Mouse (Mus musculus) spleen, adult 2 months (tissue): ENCODE measurements around the gene Stac2.

ENCODE experiments used
- CTCF ChIP-seq: fragments of 200-500 bp; IDR thresholded peaks from 2 replicates; pipeline ENCODE4 v1.5.1; 2011; ENCODE audit warnings: mild to moderate bottlenecking, inconsistent platforms; ENCODE audit not compliant: insufficient read depth, insufficient read length, insufficient replicate concordance; ENCODE audit errors: extremely low read depth
- POLR2A ChIP-seq: fragments of 200-500 bp; IDR thresholded peaks from 2 replicates; pipeline ENCODE4 v1.6.1; 2011; ENCODE audit warnings: low read depth, low read length, inconsistent platforms

DNA sequence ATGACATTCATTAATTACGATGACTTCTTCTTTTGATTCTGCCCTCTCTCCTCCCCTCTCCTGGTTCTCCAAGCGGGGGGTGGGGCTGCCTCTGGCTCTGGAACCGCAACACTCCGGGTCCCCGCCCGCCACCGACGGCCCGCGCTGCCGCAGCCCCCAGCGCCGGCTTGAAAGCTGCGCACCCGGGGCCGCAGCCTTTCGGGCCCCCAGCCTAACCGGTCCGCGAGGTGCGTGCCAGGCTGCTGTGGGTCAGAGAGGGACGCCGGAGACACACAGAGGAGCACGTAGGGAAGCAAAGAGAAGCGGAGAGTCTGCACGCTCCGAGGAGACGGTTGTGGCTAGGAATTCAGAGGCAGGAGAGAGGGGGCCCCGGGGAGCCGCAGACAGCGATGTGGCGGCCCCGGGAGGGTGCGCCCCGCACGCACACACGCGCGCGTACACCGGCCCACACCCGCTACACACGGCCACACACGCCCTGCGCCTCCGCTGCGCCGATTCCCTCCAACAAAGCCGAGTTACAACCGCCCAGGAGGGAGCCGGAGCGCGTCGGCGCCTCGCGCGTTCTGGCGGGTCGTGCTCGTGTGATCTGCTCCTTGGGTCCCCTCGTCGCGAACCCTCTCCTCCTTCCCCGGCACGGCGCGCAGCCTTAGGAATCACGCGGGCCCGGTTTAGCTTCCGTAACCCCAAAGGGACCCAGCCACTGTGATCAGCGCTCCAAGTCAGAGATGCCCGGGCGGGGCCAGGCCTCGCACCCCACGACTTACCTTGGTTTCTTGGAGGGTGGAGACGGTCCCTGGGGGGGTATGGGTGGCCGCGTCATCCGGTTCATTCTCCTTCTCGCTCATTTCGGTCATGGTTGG, 903 bp downstream of the Stac2 start:
- TF ChIP-seq POLR2A (no peak), CTCF (no peak)
